Mouse (Mus musculus) myocyte (in vitro differentiated cells): ENCODE data around the gene Tff2.

Source experiments
- CEBPB ChIP-seq: IDR thresholded peaks from 2 replicates; pipeline ENCODE4 v1.6.1; 2011; ENCODE audit warnings: mild to moderate bottlenecking, moderate library complexity; ENCODE audit not compliant: poor library complexity, insufficient read depth, severe bottlenecking
- E2F4 ChIP-seq: IDR thresholded peaks from one replicate; pipeline ENCODE4 v1.6.1; 2011; ENCODE audit warnings: mild to moderate bottlenecking, control low read depth, moderate library complexity; ENCODE audit not compliant: insufficient read depth
- MAX ChIP-seq: IDR thresholded peaks from one replicate; pipeline ENCODE4 v1.6.1; 2011; ENCODE audit warnings: low read depth, mild to moderate bottlenecking, control low read depth
- POLR2A ChIP-seq: IDR thresholded peaks from one replicate; pipeline ENCODE4 v1.6.1; 2011; ENCODE audit warnings: low read depth, mild to moderate bottlenecking, control low read depth, moderate library complexity; ENCODE audit not compliant: insufficient read length
- SRF ChIP-seq: IDR thresholded peaks from one replicate; pipeline ENCODE4 v1.6.1; 2011; ENCODE audit warnings: low read depth; ENCODE audit not compliant: control insufficient read depth, insufficient read length
- TCF12 ChIP-seq: IDR thresholded peaks from one replicate; pipeline ENCODE4 v1.6.1; 2011; ENCODE audit warnings: mild to moderate bottlenecking, control low read depth; ENCODE audit not compliant: poor library complexity, insufficient read depth, severe bottlenecking
- USF1 ChIP-seq: IDR thresholded peaks from one replicate; pipeline ENCODE4 v1.6.1; 2011; ENCODE audit warnings: low read depth, mild to moderate bottlenecking, control low read depth, moderate library complexity

GRCm38 (mm10) chr17:31136291-31136690, 7.8 kb downstream of the Tff2 start:
- no peak for TF ChIP-seq TCF12
- no peak for TF ChIP-seq POLR2A
- TF ChIP-seq MAX = no peak
- no peak for TF ChIP-seq USF1
- no peak for TF ChIP-seq SRF
- TF ChIP-seq CEBPB = no peak
- TF ChIP-seq E2F4 = no peak
